Comparison of ENCODE assay signal across 21 mouse cellular contexts in genomic region chr6:88605235-88605634, GRCm38 (mm10). TPM values are rescaled to one million over a fixed set of nuclear protein-coding genes. Genes with fewer than 3 reads are reported as not detected.
"Had no signal": no experiment of that assay in that cellular context is flagged by ENCODE, and none has a peak within 500 bp of the region (broad histone marks: within the 10 kb centered on the region; RNA-seq: fewer than 3 reads in every experiment).

No protein-coding gene starts in this region.

- H3K27me3 ChIP-seq: limb, embryonic 12.5 days; limb, embryonic 15.5 days; neural tube, embryonic 15.5 days had no signal

- H3K27ac ChIP-seq: kidney, postnatal 0 days; layer of hippocampus, adult 2 months; limb, embryonic 12.5 days; limb, embryonic 15.5 days; liver, embryonic 14.5 days; macrophage; midbrain, embryonic 10.5 days; neural tube, embryonic 12.5 days; neural tube, embryonic 15.5 days had no signal

- H3K4me1 ChIP-seq: limb, embryonic 12.5 days; limb, embryonic 15.5 days; midbrain, embryonic 10.5 days; neural tube, embryonic 12.5 days; neural tube, embryonic 15.5 days had no signal

- H3K9me3 ChIP-seq: limb, embryonic 12.5 days; limb, embryonic 15.5 days; midbrain, embryonic 10.5 days; neural tube, embryonic 12.5 days; neural tube, embryonic 15.5 days had no signal

- H3K4me2 ChIP-seq: limb, embryonic 12.5 days; limb, embryonic 15.5 days; liver, embryonic 11.5 days; lung, embryonic 14.5 days; neural tube, embryonic 12.5 days; neural tube, embryonic 15.5 days had no signal

- ATAC-seq: liver, postnatal 0 days; lung, postnatal 0 days had no signal

- DNase-seq: kidney, adult 2 months; kidney, postnatal 25 days; layer of hippocampus, adult 9-11 months; liver, postnatal 0 days; lung, embryonic 14.5 days; midbrain, embryonic 14.5 days; right cerebral cortex, postnatal 25 days; thymus, adult 18-20 months; thymus, postnatal 36 days had no signal

- H3K9ac ChIP-seq: limb, embryonic 12.5 days; limb, embryonic 15.5 days; liver, embryonic 14.5 days; liver, postnatal 0 days; lung, embryonic 14.5 days; neural tube, embryonic 12.5 days; neural tube, embryonic 15.5 days had no signal

- H3K4me3 ChIP-seq: layer of hippocampus, adult 2 months; limb, embryonic 12.5 days; limb, embryonic 15.5 days; megakaryocyte, embryonic 14.5 days; midbrain, embryonic 10.5 days; neural tube, embryonic 12.5 days; neural tube, embryonic 15.5 days had no signal

- H3K36me3 ChIP-seq: limb, embryonic 12.5 days; limb, embryonic 15.5 days; midbrain, embryonic 10.5 days; neural tube, embryonic 12.5 days; neural tube, embryonic 15.5 days had no signal

RNA-seq across cellular contexts. Expression of gene Kbtbd12, which starts 32.5 kb away (rescaled TPM):
- polyA plus RNA-seq: kidney, postnatal 0 days; lung, embryonic 14.5 days; midbrain, embryonic 10.5 days; neural tube, embryonic 12.5 days had no signal
